Mouse (Mus musculus) cerebellum, adult 9-10 months (tissue): Measurements from ENCODE around the gene Fam196b.

ENCODE experiments used
- DNase-seq: peaks from one replicate; pipeline ENCODE4 v3.0.0; 2022

Fam196b gene

GRCm38 (mm10) chr11:34332344-34333031 lies 17.9 kb downstream of the Fam196b start:
- DNase-seq: no peak

GRCm38 (mm10) chr11:34337907-34338306 lies 23.3 kb downstream of the Fam196b start:
- no peak for DNase-seq

GRCm38 (mm10) chr11:34339693-34340092 lies 25.1 kb downstream of the Fam196b start:
- no peak for DNase-seq

- no peak for DNase-seq
Observed at GRCm38 (mm10) chr11:34343742-34344307, 29.2 kb downstream of the Fam196b start.

GRCm38 (mm10) chr11:34344310-34344709 lies 29.7 kb downstream of the Fam196b start:
- DNase-seq: no peak

- peak; percentile 17 for DNase-seq
Observed at GRCm38 (mm10) chr11:34348287-34348918, 33.8 kb downstream of the Fam196b start.

- no peak for DNase-seq
Observed at GRCm38 (mm10) chr11:34349453-34350056, 34.9 kb downstream of the Fam196b start.

- no peak for DNase-seq
Observed at GRCm38 (mm10) chr11:34355406-34355805, 40.8 kb downstream of the Fam196b start.

GRCm38 (mm10) chr11:34356109-34356508 lies 41.5 kb downstream of the Fam196b start:
- peak; percentile 10 for DNase-seq

- DNase-seq: no peak
Observed at GRCm38 (mm10) chr11:34372224-34372623, 57.6 kb downstream of the Fam196b start.

GRCm38 (mm10) chr11:34375557-34375956 lies 60.9 kb downstream of the Fam196b start:
- no peak for DNase-seq

- DNase-seq: no peak
Observed at GRCm38 (mm10) chr11:34377649-34378048, 63.0 kb downstream of the Fam196b start.

- DNase-seq: no peak
Observed at GRCm38 (mm10) chr11:34383501-34383900, 68.9 kb downstream of the Fam196b start.

GRCm38 (mm10) chr11:34384178-34384577 lies 69.6 kb downstream of the Fam196b start:
- DNase-seq: no peak

GRCm38 (mm10) chr11:34385001-34385688 lies 70.5 kb downstream of the Fam196b start:
- DNase-seq: no peak

GRCm38 (mm10) chr11:34389261-34390116 lies 74.9 kb downstream of the Fam196b start:
- DNase-seq: no peak

- DNase-seq: no peak
Observed at GRCm38 (mm10) chr11:34392105-34392504, 77.5 kb downstream of the Fam196b start.

- no peak for DNase-seq
Observed at GRCm38 (mm10) chr11:34395802-34396201, 81.2 kb downstream of the Fam196b start.

GRCm38 (mm10) chr11:34397661-34398060 lies 83.0 kb downstream of the Fam196b start:
- DNase-seq: no peak

- DNase-seq: no peak
Observed at GRCm38 (mm10) chr11:34398555-34398954, 83.9 kb downstream of the Fam196b start.

GRCm38 (mm10) chr11:34401343-34401742 lies 86.7 kb downstream of the Fam196b start:
- no peak for DNase-seq

- DNase-seq: no peak
Observed at GRCm38 (mm10) chr11:34405311-34405710, 90.7 kb downstream of the Fam196b start.
